ENCODE assay signal across 8 mouse cellular contexts in the genomic region with DNA sequence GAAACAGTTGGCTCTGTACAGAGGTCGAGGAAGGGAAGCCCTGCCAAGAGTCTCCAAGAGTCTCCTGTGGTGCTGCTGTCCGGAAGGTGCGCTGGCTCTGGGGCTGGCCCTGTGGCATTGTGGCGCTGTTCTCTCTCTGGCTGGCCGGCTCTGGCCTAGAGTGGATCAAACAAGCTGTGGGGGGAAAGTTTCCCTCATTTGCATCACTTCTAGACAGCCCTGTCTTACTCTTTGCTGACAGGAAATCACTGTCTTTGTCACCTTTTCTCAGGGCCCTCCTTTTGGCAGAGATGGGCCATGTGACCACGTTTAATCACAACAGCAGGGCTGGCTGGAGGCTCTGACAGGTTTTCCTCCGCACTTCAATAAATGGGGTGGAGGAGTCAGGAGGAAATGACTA.
A peak's percentile ranks its signal among the peaks of the same experiment; 100 is the strongest.
DNase-seq lines count a peak whose midpoint lies in the region; ATAC-seq and TF ChIP-seq lines count a peak whose summit lies in the region.

No protein-coding gene starts in this region.

- intact Hi-C loops in heart, adult 2 months (cut with DNase I) = no loop called here

- no peaks in the 10 kb centered on the region for H3K79me2 ChIP-seq in heart, adult 2 months (replicated peaks; ENCODE audit: control insufficient read depth, insufficient read depth, low read length)

- H3K27ac ChIP-seq in heart, adult 2 months = peak overlapping the region; percentile 69
- peak overlapping the region; percentile 92 for H3K27ac ChIP-seq in midbrain, embryonic 11.5 days (ENCODE audit: low read depth, low read length)

- peak; percentile 4 for DNase-seq in thymus, postnatal 14 days
- DNase-seq in thymus, postnatal 10 days (ENCODE audit: low spot score in 2 of 2) = no peak
- peak; percentile 42 to 58 for DNase-seq in cerebellum, postnatal 25 days
- peak; percentile 35 to 58 for DNase-seq in heart, adult 2 months
- DNase-seq in kidney, adult 11 months = peak; percentile 17
- peak; percentile 96 for DNase-seq in midbrain, embryonic 11.5 days (ENCODE audit: low spot score, missing footprints)
- DNase-seq in urinary bladder, adult 2 months (ENCODE audit: low spot score) = no peak
- no peak for DNase-seq in frontal cortex, postnatal 25 days (ENCODE audit: low spot score in 2 of 2)

- H3K27me3 ChIP-seq in heart, adult 2 months (ENCODE audit: control insufficient read depth, insufficient read depth, low read length) = no peaks in the 10 kb centered on the region
- H3K27me3 ChIP-seq in midbrain, embryonic 11.5 days (ENCODE audit: control insufficient read depth, insufficient read depth, low read length) = no peaks in the 10 kb centered on the region

- no peak for TF ChIP-seq POLR2A in heart, adult 2 months (IDR thresholded peaks at IDR 0.05; ENCODE audit: insufficient read depth, low read depth, low read length)

- no peak for TF ChIP-seq EP300 in heart, adult 2 months (IDR thresholded peaks at IDR 0.05; ENCODE audit: insufficient read depth, low read depth, low read length)

- no peak overlapping the region for H3K9ac ChIP-seq in heart, adult 2 months (ENCODE audit: low read depth, low read length)
- peak overlapping the region; percentile 28; the same call in 1 of the 2 replicates for H3K9ac ChIP-seq in midbrain, embryonic 11.5 days (ENCODE audit: low read length)

- 9% methylated on average over 7 of the region's 7 CpGs for WGBS in heart, adult 2 months
- 2% methylated on average over 7 of the region's 7 CpGs for WGBS in midbrain, embryonic 11.5 days

- TF ChIP-seq CTCF in heart, adult 2 months (IDR thresholded peaks at IDR 0.05) = peak; percentile 26; the same call in 1 of the 2 replicates

- no peak overlapping the region for H3K4me2 ChIP-seq in midbrain, embryonic 11.5 days

- peak overlapping the region; percentile 6; the same call in 1 of the 2 replicates for H3K4me3 ChIP-seq in heart, adult 2 months
- no peak overlapping the region for H3K4me3 ChIP-seq in midbrain, embryonic 11.5 days (ENCODE audit: low read depth, low read length)

- no peaks in the 10 kb centered on the region for H3K9me3 ChIP-seq in midbrain, embryonic 11.5 days (ENCODE audit: control insufficient read depth, low read length)

- peak; percentile 94 for ATAC-seq in midbrain, embryonic 11.5 days (ENCODE audit: low FRiP score)

- peaks cover 5% of the 10 kb centered on the region for H3K36me3 ChIP-seq in heart, adult 2 months (ENCODE audit: control insufficient read depth, insufficient read depth, low read length)
- no peaks in the 10 kb centered on the region for H3K36me3 ChIP-seq in midbrain, embryonic 11.5 days (ENCODE audit: control insufficient read depth, insufficient read depth, low read length)

- H3K4me1 ChIP-seq in heart, adult 2 months (ENCODE audit: control insufficient read depth, insufficient read depth, low read length) = no peaks in the 10 kb centered on the region; the same call in none of the 2 replicates
- peaks cover 16% of the 10 kb centered on the region for H3K4me1 ChIP-seq in midbrain, embryonic 11.5 days (ENCODE audit: control insufficient read depth, insufficient read depth, low read length)

Comparison
In these comparisons a context has a peak if more than half of its experiments do, and no peak if none do; other contexts are left out.
1. DNase-seq: peak in thymus, postnatal 14 days (single experiment), cerebellum, postnatal 25 days (2 of 2), heart, adult 2 months (2 of 2), kidney, adult 11 months (single experiment) and midbrain, embryonic 11.5 days (single experiment); none in thymus, postnatal 10 days (0 of 2), urinary bladder, adult 2 months (single experiment) and frontal cortex, postnatal 25 days (0 of 2).